Mouse (Mus musculus) CD8-positive naive resting alpha-beta T cell, adult 2 months (primary cell): ENCODE data around the gene Hps4.
"Not testable (repeated sequence)": the region's sequence is repeated elsewhere in the genome, so short reads cannot be mapped to it uniquely, and the experiment has no call there.

ENCODE experiments used
- DNase-seq, 2 experiments: peaks; one replicate each; pipeline ENCODE4 v3.0.0; 2022; ENCODE audit warnings: low read depth in 2 of 2, low spot score in 2 of 2

The Hps4 gene

DNA sequence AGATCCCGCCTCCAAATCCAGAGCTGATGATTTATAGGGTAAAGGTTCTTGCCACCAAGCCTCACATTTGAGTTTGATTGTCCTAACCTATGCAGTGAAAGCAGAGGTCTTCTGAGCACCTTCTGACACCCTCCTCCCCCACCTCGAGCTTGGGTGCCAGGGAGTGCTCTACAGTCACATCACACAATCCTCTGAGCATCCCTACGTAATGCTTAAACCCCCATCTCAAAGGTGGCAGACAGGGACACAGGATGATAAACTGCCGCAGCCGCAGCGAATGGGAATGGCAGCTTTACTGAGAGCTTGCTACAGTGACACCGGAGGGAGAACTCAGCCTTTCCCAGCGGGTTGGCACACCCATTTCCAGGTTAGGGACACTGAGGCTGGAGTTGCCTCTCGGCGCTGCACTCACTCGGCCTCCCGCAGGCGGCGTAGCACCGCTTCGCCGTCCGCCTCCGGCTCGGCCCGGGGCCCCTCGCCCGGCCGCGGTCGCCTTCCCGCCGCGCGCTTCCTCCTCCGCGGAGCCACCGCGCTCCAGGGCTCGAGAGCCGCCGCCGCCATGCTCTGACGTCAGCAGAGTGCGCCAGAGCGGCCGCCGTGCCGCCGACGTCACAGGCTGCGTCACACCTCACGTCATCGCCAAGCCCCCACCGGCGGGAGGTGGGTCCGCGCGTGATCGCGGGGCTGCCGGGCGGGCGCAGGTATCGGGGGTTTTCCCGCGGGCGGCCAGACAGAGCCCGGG is at the start of gene Hps4, which contains the start of gene Srrd:
Hps4 (plus strand) TSS at position 621 of the 742 bp plus-strand sequence.
Srrd (minus strand) TSS at position 578 of the 742 bp plus-strand sequence.
- DNase-seq: peak; percentile 90

DNA sequence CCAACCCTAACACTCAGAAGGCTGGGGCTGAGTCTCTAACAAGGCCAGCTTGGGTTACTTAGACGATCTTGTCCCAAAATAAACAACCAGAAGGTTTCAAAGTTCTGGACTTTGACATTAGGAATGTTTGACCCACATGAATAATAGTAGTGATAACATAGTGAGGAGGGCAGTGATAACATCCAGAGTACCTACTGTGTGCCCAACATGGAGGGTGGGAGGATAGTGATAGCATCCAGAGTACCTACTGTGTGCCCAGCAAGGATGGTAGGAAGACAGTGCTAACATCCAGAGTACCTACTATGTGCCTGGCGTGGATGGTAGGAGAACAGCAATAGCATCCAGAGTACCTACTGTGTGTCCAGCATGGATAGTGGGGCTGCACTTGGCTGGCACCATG is 49.1 kb upstream of the Hps4 start:
- no peak for DNase-seq

DNA sequence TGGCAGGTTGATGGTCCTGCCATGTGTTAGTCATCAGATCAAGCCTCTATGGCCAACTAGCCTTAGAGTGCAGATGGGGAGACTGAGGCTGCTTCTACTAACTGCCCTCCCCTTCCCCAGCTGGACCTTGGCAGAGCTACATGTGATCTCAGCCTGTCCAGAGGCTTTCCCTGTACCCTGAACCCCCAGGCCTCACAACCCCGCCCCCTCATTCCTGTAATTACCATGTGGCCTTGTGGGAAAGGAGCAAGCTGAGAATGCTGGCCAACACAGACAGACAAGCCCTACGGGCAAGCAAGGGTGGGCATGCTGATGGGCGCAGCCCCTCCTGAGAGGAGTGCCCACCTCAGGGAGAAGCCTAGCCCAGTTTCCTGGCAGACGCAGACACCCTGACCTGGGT is 48.2 kb upstream of the Hps4 start:
- DNase-seq: no peak

DNA sequence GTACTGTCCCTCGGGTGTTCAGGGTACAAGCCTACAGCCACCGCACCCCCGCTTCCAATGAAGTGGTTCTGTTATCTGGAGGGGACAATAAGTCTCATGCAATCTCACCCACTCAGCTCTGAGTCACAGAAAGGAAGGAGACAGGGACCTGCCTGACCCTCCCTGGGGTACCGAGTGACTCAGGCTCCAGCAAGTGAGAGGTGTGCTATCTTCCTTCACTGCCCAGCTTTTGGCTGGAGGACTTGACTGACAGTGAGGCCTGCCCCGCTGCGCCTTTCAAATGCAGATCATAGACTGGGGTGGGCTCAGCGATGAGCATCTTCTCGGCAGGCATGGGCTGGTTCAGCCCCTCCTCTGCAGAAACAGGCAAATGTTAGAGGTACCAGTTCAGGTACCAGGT is 47.7 kb upstream of the Hps4 start:
- DNase-seq: no peak

DNA sequence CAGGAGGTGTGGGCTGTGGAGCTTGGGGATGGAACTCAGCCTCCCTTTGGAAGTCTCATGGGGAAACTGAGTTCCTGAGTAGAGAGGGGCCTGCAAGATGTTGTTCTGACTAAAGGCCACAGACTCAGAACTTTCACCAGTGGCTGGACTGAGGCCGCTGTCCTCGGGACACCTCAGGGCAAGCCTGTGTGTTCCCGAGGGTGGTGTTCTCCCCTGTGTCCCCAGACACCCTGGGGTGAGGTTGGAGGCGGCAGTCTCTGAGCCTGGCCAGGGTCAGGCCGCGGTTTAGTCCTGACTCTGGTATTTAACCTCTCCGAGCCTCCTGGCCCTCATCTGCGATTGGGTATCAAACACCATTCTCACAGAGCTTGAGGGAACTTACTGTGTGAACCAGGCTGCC is 47.3 kb upstream of the Hps4 start:
- DNase-seq: no peak

DNA sequence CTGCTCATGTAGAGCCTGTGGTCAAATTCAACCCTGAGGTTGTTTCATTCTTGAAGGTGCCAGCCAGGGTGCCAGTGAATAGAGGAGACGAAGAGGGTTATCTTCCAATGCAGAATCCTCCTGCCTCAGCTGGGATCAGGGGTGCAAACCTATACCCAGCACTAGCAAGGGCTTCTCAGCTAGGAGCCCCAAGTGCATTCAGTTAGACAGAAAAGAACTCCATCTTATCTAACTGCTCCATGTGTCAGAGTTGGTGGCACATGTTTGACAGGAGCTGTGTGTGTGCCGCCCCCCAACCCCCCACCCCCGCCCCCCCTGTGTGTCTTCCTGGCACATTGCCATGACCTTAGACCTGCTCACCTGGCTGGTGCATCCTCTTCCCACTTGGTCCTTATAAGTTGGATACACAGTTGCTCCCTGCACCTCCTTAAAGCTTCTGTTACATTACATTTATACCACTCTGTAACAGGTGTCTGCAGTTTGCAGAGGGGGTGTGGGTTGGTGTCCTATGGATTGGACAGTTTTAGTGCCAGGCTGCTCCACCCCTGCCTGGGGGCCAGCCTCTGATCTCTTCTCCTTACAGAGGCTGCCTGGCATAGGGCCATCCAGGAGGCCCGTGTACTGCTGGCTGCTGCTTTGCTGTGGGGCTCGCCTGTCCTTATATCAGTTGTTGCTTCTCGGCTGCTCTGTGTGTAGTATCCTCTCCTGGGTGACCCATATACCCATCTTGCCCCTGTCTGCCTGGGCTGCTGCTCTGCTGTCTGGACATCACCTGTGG is 46.3 kb upstream of the Hps4 start:
- no peak for DNase-seq

DNA sequence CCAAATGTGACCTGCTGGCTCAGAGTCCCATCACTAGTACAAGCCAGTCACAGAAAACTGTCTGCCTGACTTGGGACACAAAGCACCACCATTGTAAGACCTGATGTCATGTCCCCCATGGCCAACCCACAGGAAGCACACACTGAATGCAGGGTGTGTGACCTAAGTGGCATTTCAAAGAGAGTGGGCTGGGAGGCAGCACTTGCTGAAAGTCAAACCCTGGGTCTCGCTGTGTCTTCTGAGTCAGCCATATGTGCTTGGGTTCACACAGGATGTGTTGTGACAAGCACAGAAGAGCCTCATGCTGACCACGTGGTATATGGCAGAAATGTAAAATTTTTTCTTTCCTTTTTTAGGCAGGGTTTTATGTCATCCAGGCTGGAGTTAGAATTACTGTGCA is 45.6 kb upstream of the Hps4 start:
- DNase-seq: peak; percentile 69 to 75

DNA sequence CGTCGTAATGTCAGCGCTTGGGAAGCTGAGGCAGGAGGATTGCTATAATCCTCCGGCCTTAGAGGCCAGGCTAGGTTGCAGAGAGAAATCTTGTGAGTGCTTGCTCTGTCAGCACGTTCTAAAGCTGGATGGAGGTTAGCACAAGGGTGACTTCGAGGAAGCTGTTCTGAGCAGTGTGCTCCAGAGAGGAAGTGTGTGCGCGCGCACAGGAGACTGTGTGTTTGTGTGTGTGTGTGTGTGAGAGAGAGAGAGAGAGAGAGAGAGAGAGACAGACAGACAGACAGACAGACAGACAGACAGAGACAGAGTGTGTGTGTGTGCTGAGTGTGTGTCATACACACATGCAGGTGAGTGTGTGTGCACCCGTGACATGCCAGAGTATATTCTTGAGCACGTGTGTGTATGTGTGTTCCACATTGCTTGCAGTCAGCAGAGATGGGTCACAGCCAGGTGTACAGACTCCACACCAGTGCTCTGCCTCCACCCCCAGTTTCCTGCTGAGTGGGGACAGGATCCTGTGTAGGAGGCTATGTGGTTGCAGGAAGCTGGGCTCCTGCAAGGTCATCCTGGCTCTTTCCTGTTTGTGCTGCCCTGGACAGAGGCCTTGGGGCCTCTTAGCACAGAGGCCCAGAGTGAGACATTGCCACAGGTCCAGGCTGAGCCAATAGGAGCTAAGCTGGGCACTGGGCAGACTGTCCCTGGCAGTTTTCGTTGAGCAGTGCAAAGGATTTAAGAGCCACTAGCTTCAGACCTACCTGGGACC is 44.5 kb upstream of the Hps4 start:
- no peak for DNase-seq

DNA sequence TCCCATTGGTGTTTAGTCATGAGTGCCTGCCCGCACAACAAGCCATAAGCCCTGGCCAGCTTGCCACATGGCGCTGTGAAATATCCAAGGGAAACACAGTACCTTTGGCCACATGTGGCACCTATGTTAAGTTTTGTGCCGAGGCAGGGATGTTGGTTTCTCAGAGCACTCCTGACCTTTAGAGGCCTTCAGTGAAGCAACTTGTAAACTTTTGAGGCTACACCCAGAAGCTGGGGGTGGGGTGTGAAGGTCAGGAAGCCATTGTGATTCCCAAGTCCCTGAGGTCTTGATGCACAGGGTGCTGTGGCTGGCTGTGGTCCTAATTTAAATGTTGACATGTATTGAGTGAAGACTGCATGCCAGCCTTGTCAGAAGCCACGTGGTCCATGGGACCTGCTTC is 43.5 kb upstream of the Hps4 start:
- no peak for DNase-seq

DNA sequence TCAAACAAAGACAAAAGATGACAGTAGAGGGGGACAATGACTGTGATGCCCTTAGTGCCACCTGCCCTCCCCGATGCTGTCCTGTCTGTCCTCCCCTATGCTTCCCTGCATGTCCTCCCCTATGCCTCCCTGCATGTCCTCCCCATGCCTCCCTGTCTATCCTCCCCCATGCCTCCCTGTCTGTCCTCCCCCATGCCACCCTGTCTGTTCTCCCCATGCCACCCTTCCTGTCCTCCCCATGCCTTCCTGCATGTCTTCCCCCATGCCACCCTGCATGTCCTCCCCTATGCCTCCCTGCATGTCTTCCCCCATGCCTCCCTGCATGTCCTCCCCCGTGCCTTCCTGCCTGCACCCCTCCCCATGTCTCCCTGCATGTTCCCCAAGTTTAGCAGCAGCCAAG is 42.8 kb upstream of the Hps4 start:
- DNase-seq: no peak

DNA sequence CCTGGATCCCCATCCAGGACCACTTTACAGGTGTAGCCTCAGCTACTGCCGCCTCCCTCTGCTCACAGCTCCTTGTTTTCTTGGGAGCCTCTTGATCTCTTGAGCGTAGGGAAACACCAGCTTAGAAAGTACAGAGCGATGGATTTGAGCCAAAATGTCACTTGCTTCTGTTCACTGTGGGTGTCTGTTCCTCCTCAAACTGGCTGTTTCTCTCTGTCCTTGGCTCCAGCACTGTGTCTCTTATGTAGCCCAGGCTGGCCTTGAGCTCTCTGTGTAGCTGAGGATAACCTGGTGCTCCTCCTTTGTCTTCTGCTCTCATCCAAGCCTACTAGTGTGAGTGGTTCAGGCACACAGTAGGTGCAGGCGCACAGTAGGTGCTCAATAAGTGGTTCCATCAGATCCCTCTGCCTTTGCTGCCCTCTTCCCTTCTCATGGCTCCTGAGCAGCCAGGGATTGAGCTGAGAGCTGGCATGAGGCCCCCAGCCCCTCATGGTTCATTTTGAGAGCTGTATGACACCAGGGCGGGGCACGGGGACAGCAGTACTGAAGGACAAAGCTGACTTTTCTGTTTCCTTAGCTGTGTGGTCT is 42.1 kb upstream of the Hps4 start:
- DNase-seq: no peak

DNA sequence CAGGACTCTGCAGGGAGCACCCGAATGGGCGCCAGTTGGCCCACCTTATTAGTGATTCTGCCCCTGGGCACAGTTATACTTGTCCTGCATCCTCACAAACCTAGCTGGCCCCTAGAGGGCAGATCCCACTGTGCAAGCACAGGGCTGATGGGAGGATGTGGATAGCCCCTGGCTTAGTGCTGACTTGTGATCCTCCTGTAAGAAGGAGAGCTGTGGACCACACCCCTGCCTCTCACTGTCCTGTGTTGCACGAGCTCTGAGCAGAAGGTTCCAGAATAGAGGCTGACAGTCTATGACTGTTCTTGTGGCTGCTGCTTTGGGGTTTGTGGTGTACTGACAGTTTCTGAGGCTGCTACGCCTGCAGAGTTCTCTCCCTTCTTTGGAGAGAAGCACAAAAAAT is 41.2 kb upstream of the Hps4 start:
- DNase-seq: peak in 1 of 2 experiments; percentile 58

DNA sequence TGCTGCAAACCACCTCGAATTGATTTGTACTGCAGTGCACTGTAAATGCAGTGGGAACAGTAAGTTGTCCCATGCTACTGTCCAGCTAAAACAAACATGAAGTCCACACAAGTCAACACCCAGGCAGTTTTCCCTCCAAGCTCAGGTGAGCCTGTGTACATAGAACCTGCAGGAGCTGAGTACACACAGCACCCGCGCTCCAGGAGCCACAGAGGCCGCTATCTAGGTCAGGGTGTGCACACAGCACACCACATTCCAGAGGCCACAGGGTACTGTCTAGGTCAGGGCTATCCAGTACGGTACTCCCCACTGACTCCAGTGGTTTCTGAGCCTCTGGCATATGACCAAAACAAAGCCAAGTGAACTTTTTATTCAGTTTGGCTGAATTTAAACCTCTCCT is 40.6 kb upstream of the Hps4 start:
- DNase-seq: no peak

DNA sequence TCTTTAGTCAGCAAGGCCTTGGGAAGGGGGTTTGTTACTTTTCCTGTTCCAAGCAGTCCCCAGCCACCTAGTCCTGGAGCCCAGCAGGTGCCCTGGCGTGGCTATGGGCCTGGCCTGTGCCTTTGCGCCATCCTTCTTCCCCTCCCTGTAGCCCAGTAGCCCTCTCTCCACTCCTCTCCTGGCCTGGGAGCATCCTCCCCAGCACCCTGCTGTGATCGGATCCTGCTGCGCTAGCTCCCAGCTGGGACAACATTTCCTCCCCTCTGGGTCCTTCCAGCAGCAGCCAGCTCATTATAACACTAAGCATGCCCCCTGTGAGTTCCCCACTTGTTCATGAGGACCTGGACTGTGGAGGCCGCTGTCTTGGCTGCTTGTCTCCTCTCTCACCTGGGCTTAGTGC is 37.0 kb upstream of the Hps4 start:
- DNase-seq: no peak

DNA sequence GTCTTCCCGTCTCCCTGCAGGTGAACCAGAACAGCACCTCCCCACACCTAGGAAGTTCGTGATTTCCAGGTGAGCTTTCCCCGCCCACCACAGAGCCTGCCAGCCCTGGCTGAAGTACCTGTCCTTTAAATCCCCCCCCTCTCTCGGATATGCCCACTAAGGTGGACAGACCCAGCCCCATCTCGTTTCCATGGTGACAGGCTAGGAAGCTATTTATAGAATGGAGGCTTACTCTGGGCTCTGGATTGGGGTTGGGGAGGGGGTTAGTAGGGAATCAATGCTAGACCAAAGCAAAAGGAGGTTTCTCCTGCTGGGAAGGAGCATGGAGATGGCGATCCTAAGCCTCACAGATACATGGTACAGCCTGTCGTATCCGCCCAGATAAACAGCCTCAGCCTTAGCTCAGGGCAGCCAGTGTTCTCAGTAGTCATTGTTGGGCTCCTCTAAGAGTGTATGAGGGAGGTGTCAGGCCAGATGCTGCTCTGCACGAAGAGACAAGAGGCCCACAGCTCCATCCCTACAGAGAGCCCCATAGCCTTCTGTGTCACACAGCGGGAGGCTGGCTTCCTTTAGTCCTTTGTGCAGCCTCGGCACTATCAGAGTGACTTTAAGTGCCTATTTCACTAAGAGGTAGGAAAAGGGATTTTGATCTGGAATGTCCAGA is 29.5 kb upstream of the Hps4 start:
- DNase-seq: no peak

DNA sequence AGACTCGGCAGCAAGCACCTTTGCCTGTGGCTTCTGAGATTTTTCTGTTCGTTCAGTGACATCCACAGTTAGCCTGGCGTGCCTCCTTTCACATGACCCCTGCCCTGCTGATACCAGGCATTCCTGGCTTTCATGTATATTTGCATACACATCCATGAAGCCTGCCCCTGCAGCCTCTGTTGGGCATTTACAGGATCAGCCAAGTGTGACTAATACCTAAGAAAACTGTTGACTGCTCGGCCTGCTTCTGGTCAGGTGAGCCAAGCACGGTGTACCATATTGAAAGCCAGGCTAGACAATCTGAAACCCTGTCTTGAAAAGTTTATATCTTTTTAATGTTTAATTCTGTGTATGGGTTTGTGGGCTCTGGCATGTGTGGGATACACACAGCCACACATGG is 26.4 kb upstream of the Hps4 start:
- no peak for DNase-seq

DNA sequence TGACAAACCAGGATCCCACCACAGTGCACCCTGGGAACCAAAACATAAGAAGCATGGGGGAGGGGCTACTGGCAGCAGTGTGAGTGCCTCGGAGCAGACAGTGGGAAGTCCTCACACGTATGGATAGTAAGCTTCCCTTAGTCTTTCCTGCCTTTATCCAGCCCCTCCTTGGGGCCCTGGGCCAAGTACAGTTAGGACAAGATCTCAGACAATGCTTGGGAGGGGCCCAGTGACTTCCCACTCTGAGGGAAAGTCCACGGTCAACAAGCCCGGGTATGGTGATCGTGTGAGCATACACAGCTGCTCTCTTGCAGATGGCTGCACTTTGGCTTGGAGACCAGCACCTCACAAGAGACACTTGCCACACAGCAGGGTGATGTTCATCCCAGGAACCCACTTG is 25.6 kb upstream of the Hps4 start:
- no peak for DNase-seq

DNA sequence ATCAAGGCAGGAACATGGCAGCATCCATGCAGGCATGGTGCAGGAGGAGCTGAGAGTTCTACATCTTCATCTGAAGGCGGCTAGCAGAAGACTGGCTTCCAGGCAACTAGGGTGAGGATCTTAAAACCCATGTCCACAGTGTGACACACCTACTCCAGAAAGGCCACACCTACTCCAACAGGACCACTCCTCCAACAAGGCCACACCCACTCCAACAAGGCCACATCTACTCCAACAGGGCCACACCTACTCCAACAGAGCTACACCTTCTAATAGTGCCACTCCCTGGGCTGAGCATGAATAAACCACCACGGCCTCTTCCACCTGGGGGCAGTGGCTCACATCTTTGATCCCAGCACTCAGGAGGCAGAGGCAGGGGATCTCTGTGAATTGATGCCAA is 23.5 kb upstream of the Hps4 start:
- not testable (repeated sequence) for DNase-seq

DNA sequence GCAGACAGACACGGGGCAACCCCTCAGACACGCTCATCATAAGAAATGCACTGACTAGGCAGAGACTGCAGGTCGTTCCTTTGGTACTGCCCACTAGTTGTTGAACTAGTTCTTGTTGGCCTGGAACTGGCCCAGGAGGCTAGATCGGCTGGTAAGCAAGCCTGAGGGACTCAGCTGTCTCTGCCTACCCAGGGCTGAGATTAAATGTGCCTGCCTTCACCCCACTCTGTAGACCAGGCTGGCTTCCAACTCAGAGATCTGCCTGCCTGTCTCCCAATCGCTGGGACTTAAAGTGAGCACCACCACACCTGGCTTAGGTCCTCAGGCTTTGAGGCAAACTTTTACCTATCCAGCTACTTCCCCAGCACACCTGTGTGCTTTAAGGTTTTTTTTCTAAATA is 22.5 kb upstream of the Hps4 start:
- no peak for DNase-seq

DNA sequence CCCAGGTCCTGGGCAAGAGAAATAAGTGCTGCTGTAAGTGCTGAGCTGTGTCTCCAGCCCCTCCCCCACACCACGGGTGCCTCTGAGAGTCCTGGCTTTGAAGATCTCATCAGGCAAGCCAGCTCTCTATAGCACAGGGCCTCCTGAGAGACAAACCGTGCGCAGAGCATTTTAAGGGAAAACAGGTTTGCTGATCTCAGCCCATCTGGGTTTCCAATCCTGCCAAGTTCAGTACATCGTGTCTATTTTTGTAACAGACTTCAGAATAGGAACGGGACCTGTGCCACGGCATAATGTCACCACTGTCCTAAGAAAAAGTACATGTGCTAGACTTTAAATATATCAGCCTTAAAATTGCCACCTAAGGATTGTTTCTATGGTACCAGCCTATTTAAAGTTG is 21.9 kb upstream of the Hps4 start:
- no peak for DNase-seq

DNA sequence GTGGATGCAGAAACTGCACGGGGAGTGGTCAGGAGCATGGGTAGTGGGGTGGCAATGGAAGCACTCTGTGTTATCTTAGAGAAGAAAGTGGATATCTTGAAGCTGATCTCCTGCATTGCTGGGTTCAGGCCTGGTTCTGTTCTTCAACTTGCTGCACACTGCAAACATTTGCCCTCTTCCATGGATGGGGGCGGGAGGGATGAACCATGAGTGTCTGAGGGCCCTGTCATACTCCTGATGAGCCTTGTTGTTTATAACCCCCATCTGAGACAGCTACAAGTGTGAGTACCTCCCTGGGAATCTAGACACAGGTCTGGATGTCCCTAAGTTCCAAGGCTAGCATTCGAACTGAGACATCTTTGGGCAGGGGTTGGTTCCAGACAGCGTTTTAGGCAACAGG is 21.5 kb upstream of the Hps4 start:
- DNase-seq: no peak
